Mouse (Mus musculus) kidney, adult 2 months (tissue): ENCODE results near the gene Gatd1.

ENCODE experiments used
- CTCF ChIP-seq: fragments of 200-500 bp; conservative IDR thresholded peaks from 2 replicates; pipeline ENCODE4 v1.5.1; 2011; ENCODE audit warnings: low read depth, mild to moderate bottlenecking, control low read depth, low read length, moderate library complexity, mixed read lengths; ENCODE audit not compliant: insufficient read depth, insufficient read length
- POLR2A ChIP-seq: fragments of 200-500 bp; IDR thresholded peaks from one replicate; pipeline ENCODE4 v1.6.1; 2011; ENCODE audit warnings: low read depth, low read length, control low read depth

DNA sequence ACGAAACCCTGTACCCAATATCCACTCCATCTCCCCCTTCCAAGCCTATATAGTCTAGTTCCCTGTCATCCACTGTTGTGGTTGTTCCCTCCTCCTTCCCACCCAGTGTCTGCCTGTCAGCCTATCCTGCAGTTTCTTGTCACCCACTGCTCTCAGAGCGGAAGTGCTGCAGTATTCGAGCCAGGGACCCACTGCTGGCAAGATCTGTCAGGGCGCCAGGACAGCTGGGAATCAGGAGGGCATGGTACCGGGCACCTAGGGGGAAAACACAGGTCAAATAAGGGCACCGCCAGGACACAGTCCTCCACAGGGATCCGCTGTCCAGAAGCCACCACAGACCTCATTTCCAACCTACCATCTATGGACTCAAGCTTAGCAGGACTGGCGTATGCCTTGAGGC is 3.3 kb downstream of the Gatd1 start:
- TF ChIP-seq CTCF (no peak), POLR2A (no peak)
